Mouse (Mus musculus) hindbrain, embryonic 15.5 days (tissue): ENCODE data around the gene Gm20814. TPM values are rescaled to one million over a fixed set of nuclear protein-coding genes. Genes with fewer than 3 reads are reported as not detected.
"Not testable (repeated sequence)": the region's sequence is repeated elsewhere in the genome, so short reads cannot be mapped to it uniquely, and the experiment has no call there.

Source experiments
- ATAC-seq: fragments of 200-750 bp; cut with Nextera tagmentation; 2 replicates; pipeline ENCODE4 v1.8.0; 2017; ENCODE audit warnings: low read depth, moderate number of reproducible peaks, moderate TSS enrichment; ENCODE audit not compliant: low FRiP score
- H3K27ac ChIP-seq: fragments of 300-500 bp; sonication (generic); replicated peaks from 2 replicates; pipeline ENCODE4 v1.5.1; 2015; ENCODE audit warnings: mild to moderate bottlenecking, inconsistent platforms
- H3K27me3 ChIP-seq: fragments of 300-500 bp; sonication (generic); 2 replicates; pipeline ENCODE4 v1.6.1; 2015; ENCODE audit warnings: control low read depth, inconsistent platforms
- H3K36me3 ChIP-seq: fragments of 300-500 bp; sonication (generic); 2 replicates; pipeline ENCODE4 v1.6.1; 2015; ENCODE audit warnings: control low read depth, inconsistent platforms
- H3K4me1 ChIP-seq: fragments of 300-500 bp; sonication (generic); replicated peaks from 2 replicates; pipeline ENCODE4 v1.6.1; 2015; ENCODE audit warnings: control low read depth, inconsistent platforms
- H3K4me2 ChIP-seq: fragments of 300-500 bp; sonication (generic); 2 replicates; pipeline ENCODE4 v1.6.1; 2015; ENCODE audit warnings: moderate library complexity, mild to moderate bottlenecking, inconsistent platforms
- H3K4me3 ChIP-seq: fragments of 300-500 bp; sonication (generic); 2 replicates; pipeline ENCODE4 v1.5.1; 2015; ENCODE audit warnings: mild to moderate bottlenecking, inconsistent platforms
- H3K9ac ChIP-seq: fragments of 300-500 bp; sonication (generic); 2 replicates; pipeline ENCODE4 v1.6.1; 2015; ENCODE audit warnings: inconsistent platforms
- H3K9me3 ChIP-seq: fragments of 300-500 bp; sonication (generic); 2 replicates; pipeline ENCODE4 v1.6.1; 2016; ENCODE audit warnings: control low read depth, inconsistent platforms
- WGBS: fragments of 180-500 bp; shearing (Covaris S2); methylation state at CpG from one replicate; pipeline ENCODE4 v1.1.7; 2015; 5-methylcytosine and 5-hydroxymethylcytosine counted together
- polyA plus RNA-seq: library from polyadenylated mRNA; unstranded; fragments of >200 nt; fragmentation: Nextera tagmentation; extraction: Ambion mirVana; gene quantifications from 2 replicates; pipeline ENCODE4 v1.2.1, GENCODE M21; 2015

Gene Gm20814
- polyA plus RNA-seq = not detected in 2 replicates

- H3K4me3 ChIP-seq, ATAC-seq, H3K27ac ChIP-seq, H3K36me3 ChIP-seq, H3K9me3 ChIP-seq, H3K4me1 ChIP-seq, H3K4me2 ChIP-seq, H3K9ac ChIP-seq, H3K27me3 ChIP-seq: not testable (repeated sequence)
- no CpG with 5 or more reads among the region's 6 CpGs for WGBS
Measured at GRCm38 (mm10) chrY:75195556-75195955, at the start of gene Gm20814. Gene Gm20814, plus strand, starts transcription at chrY:75195856.
